Mouse (Mus musculus) spleen, postnatal 36 days (tissue): ENCODE data around the gene Tbc1d9.

ENCODE experiments used
- DNase-seq, 2 experiments: peaks; one replicate each; pipeline ENCODE4 v3.0.0; 2022; ENCODE audit warnings: low spot score in 2 of 2, mixed read lengths in 1 of 2

Gene Tbc1d9

DNA sequence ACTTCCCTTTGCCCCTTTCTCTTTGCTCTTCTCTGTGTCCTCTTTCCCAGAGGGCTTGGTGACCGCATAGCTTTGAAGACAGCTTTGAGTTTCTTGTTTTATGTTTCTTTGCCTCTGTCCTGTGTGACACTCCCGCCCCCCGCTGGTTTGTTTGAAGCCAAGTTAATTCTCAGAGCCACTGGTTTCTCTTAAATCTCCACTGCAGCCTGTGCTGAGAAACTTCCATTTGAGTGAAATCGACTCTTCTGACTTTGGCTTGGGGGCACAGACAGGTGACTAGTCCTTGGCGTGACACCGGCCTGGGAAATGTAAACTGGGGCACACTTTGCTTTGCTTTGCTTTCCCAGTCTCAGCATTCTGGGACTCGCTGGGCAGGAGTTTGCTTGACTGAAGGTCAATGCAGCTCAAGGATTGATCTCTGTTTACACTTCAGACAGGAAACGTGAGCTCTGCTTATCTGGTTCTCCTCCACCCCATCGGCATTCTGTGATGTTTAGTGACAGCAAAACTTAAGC lies 13.1 kb downstream of the Tbc1d9 start:
- peak; percentile 9 to 25 for DNase-seq

GRCm38 (mm10) chr8:83181851-83182482 lies 16.8 kb downstream of the Tbc1d9 start:
- no peak for DNase-seq

GRCm38 (mm10) chr8:83182784-83183183 lies 17.6 kb downstream of the Tbc1d9 start:
- no peak for DNase-seq

DNA sequence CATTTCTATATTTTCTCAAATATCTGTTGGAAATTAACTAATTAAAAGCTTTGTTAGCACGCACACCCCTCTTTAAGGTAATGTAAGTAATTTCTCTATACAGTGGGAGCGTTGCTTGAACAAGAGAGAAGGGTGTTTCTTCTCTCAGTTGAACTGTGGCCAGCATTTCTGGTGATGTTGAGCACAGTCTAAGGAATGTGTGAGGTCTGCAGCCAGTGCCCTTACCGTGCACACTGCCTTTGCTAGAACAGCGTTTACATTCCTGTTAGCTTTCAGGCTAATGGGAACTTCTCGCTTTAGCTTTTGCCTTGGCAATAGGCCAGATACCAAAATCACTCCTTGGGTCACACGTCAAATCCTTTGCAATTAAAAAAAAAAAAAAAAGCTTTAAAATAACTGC lies 21.2 kb downstream of the Tbc1d9 start:
- no peak for DNase-seq

DNA sequence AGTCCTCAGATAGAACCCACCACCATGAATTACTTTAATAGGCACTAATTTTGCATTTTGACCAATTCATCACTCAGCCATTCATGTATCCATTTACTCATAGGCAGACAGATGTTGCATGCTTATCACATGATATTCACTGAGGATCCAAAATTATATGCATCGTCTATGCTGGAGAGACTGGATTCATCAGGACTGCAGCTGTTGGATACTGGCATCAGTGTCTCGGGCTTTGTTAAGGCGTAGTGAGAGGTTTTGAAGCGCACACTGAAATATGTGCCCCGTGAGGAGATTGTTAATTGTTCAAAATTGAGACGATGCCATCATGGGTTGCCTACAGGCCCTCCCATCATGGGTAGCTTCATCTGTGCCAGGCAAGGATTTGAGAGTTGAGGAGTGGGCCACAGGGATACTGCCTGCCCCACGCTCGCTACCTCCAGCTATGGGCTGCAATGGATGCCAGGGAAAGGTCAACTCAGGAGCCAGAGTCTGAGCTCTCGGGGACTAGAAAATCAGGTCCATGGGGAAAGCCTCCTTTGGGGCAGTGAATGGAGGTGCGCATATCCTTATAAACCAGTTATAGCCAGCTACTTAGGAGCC lies 22.3 kb downstream of the Tbc1d9 start:
- no peak for DNase-seq

DNA sequence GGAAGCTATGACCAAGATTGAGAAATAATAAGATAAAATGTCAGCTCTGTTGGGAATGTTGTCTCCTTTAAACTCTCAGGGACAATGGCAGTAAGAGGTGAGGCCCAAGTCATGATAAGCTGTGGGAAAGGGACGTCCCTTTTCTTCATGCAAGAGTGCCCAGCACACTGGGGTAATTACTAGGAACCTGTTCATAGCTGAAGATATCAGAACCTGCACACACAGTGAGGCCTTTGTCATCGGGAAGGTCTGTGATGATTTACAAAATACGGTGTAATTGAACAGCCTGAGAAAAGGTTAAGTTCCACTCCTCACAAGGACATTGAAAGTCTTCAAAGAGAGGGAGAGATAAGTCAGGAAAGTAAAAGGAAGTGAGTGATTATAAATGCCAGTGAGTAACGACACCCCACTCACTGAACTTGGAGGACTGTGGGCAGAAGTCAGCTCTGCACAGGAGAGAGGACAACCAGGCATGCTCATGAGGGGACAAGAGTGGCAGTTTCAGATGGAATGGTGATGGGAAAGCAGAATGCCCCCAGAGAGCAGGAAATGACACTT lies 24.5 kb downstream of the Tbc1d9 start:
- DNase-seq = no peak

DNA sequence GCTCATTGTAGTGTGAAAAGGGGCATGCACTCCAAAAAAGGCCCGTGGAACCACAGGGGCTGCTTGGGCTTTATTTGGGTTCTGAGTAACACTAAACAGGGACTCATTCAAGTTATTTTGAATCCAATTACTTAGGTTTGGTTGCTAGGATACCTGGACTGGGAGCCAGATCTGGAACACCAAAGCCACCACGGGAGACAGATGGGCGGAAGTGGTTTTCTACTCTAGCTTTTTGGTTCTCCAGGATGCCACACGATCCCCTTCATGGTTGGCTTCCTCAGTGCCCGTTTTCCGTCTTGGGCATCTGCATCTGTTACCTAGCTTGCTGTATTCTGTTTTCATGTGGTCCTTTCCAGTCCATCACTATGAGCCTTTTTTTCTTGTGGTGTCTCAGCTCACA lies 30.9 kb downstream of the Tbc1d9 start:
- DNase-seq = no peak

DNA sequence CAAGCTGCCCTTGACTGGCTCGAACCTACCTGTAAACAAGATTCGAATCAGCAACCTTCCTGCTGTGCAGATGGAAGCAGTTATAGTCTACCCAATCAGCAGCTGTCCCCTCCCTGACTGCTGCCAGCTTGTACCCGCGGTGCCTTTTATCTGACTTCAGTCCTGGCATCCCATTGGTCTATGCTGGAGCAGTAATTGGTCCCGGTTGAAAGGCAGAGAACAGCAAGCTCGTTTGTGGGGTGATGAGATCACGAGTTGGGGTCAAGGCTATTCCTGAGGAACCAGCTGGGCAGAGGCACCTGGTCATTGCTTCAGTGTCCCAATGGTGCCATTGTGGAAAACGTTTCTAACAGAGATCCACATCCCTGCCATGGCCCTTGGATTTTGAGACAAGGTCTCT lies 34.6 kb downstream of the Tbc1d9 start:
- no peak for DNase-seq

GRCm38 (mm10) chr8:83200191-83201177 lies 35.3 kb downstream of the Tbc1d9 start:
- DNase-seq = no peak

DNA sequence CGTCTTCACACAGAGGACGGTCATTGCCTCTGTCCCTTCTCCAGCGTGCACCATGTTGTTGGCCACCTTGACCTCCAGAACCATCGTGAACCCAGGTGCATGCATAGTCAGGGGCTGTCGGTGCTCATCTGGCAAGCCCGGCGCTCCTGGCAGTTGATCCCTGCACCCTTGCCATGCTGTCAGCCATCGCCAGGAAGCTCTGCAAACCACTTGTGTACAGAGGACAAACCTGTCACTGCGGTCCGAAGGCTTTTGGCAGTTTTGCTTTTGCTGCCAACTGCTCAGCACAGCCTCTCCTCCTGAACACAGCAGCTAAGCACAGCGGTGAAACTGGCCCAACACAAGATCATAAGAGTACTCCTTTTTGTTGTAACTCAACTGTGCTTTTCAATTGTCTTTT lies 37.8 kb downstream of the Tbc1d9 start:
- DNase-seq = no peak

DNA sequence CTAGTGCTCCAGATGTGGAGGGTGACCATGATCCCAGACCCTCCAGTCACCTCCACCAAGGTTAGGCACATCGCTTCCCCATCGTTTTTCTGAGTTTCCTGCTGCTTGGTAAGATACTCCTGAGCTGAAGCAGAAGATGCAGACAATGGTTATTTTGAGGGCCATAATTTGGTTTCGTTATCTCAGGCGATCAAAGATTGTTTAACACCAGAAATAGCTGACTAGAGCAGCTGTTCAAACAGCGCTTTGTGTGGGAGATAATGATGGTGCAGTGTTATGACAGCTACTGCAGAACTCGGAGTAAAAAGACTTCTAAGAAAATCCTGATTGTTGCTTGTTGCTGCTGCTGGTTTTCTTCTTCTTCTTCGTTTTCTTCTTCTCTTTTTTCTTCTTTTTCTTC lies 40.8 kb downstream of the Tbc1d9 start:
- no peak for DNase-seq

DNA sequence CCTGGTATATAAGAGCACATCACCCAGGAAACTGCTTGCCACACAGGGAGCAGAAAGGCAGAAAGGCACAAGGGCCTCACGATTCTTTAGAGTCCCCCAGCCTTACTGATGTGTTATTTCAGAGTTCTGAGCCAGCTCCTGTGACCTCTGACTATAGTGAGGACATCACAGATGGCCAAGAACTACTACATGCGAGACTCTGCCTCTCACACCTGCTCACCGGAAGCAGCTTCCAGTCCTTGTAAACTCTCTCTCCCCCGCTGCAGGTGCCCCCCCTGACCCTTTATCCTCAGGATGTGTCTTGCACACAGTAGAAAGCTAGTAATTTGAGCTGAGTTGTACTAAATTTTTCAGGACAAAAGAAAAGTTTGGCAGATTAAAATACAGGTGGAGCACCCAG lies 44.4 kb downstream of the Tbc1d9 start:
- no peak for DNase-seq

DNA sequence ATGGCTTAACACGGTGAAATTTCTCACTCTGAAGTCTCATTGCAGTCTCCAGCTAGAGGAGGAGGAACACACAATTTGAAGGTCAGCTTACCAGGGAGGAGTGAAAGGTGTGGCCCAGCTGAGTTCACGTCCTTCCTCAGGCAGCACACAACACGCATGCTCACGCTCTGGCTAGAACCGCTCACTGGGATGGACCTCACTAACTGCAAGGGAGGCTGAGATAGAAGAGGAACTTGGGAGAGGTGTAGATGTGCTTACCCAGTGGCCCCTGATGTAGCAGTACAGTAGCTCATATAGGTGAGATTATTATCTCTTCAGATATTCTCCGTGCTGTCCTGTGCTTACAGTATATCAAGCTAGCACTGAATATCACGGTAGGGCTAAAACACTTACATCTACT lies 45.5 kb downstream of the Tbc1d9 start:
- DNase-seq = no peak

DNA sequence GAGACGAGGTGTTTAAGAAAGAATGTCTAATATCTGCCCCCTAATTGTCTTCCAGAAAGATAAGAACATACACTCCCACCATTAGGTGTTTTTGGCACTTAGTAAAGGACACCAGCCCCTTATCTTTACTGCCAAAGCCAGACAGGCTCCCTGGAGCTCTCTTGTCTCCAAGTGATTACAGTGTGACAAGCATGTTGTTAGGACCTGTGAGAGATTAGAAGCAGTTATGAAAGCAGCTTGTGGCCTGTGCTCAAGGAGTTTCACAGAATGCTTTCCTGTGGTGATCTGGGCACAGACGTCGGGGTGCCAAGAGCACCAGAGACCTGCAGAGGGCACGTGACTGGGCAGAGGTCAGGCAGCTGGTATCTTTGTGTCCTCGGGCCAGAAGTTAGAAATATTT lies 49.9 kb downstream of the Tbc1d9 start:
- peak; percentile 4 to 19 for DNase-seq

GRCm38 (mm10) chr8:83216520-83216919 lies 51.4 kb downstream of the Tbc1d9 start:
- no peak for DNase-seq

GRCm38 (mm10) chr8:83217196-83217595 lies 52.0 kb downstream of the Tbc1d9 start:
- DNase-seq = no peak

GRCm38 (mm10) chr8:83217891-83218290 lies 52.7 kb downstream of the Tbc1d9 start:
- DNase-seq = no peak

DNA sequence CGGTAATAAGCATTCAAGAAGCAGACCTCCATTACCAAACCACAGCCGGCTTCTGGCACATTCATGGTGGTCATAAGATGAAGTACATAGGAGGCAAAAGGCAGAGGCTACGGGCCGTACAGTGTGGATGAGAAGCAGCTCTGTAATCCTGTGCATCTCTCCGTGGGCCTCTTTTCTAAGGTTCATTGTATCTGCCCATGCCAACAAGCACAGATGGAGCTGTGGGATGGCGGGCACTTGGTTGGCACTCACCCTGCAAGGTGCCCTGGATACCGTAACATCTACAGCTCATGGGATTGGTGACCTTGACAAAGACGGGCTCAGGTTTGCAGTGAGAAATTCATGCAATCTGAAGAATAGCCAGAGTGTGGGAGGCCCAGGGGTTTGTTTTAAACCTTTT lies 54.2 kb downstream of the Tbc1d9 start:
- DNase-seq = no peak

DNA sequence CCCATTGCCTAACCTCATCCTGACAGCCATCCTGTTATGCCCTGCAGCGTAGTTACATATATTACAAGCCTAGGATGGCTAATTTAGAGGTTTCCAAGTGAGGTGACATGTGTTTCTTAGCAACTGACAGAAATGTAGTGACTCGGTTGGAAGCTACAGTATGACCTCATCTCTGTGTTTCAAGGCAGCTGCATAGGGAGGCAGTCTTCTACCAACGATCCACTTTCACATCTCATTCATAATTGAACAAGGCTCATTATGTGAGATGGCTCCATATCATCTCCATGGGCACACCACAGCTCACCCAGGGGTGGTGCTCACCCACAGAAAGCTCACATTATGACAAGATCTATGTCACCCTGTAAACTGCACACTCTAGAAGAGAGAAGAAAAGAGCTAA lies 55.6 kb downstream of the Tbc1d9 start:
- DNase-seq = no peak

DNA sequence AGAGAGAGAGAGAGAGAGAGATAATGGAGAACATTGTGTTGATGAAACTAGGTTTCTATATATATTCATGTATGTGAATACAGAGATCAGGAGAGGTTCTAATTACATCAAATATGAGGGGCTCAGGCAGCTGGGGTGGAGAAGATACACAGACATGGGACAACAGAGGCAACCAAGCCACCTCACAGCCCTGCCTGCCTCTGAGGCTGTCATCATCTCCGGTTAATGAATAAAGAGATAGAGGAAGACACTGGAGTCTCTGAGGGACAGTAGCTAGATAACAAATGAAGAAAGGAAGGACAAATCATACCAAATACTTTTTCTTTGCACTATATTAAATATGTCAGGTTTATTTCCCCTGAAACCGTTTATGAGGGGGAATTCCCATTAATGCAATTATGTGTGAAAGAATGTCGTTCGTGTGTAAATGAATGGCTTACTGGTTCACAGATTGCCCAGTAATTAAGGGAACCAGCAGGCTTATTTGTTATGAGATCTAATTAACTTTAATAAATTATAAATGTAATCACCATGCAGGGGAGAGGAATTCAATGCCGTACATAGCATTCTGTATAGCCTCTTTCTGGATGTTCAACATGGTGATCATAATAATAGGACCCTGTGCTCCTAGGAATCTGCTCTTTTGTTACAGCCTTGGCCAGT lies 59.7 kb downstream of the Tbc1d9 start:
- no peak for DNase-seq

DNA sequence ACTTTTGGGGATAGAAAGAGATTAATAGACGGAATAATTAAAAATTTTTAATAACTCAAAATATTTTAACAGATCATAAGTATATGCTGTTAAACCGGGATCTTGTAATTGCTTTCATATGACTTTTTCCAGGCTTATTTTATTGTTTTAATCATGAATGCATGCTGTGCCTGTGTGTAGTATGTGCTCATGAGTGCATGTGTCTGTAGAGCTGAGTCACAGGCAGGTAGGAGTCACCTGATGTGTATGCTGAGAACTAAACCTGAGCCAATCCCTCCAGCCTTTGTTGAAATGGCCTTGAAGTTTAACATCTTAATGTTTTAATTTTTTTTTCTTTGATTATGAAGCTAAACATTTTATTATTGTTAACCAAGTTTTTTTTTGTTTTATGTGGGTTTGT lies 60.4 kb downstream of the Tbc1d9 start:
- DNase-seq = no peak

DNA sequence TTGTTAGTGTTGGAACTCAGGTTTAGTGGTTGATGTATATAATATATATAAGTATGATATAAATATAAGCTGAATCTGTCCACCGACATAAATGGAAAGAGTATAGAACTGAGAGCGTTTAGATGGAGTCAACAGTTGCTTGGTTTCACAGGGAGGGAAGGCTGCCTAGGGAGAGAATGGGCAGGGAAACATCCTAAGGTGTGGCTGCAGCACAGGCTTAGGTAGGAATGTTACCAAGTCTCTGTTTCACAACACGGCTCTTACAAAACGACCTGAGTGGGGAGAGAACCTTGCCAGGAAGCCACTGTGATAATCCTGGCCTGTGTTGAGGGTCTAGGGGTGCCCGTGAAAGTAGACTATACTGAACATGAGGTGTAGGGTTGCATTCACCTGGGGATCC lies 62.2 kb downstream of the Tbc1d9 start:
- DNase-seq = no peak
